Mouse (Mus musculus) testis, postnatal 14 days (tissue): ENCODE results near the gene Gm10801.
"Not testable (repeated sequence)": the region's sequence is repeated elsewhere in the genome, so short reads cannot be mapped to it uniquely, and the experiment has no call there.

Experiments
- DNase-seq: peaks from one replicate; pipeline ENCODE4 v3.0.0; 2021; ENCODE audit warnings: low spot score

The Gm10801 gene

DNA sequence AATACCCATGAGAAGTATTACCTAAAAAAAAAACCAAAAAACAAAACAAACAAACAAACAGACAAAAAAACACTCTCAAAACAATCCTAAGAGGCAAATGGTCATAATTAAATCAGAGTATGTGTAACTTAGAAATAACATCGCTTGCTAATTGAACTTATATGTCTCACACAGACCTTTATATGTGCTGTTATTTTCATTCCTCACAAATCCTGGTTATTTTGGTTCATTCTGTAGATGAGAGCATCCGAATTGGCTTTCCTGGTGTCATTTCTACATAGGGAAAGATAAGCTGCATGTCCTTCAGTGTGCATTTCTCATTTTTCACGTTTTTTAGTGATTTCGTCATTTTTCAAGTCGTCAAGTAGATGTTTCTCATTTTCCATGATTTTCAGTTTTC, at the start of gene Gm10801:
Gene Gm10801, plus strand, starts transcription at position 301 of the 400 bp plus-strand sequence.
- DNase-seq: not testable (repeated sequence)

DNA sequence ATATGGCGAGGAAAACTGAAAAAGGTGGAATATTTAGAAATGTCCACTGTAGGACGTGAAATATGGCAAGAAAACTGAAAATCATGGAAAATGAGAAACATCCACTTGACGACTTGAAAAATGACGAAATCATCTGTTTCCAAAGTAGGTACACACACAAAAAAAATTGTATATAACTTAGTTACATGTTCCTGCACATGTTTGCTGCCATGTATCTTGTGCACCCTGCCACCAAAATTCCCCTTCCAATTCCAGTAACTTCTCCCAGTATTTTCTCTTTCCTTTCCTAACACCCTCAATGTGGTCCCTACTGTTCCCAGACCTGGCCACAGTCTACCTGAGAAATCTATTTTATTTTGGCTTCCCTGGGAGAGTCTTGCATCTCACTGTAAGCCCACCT, 5.2 kb downstream of the Gm10801 start, which contains the start of gene Gm10800:
Gene Gm10800, minus strand, starts transcription at position 101 of the 400 bp plus-strand sequence.
- DNase-seq: not testable (repeated sequence)

DNA sequence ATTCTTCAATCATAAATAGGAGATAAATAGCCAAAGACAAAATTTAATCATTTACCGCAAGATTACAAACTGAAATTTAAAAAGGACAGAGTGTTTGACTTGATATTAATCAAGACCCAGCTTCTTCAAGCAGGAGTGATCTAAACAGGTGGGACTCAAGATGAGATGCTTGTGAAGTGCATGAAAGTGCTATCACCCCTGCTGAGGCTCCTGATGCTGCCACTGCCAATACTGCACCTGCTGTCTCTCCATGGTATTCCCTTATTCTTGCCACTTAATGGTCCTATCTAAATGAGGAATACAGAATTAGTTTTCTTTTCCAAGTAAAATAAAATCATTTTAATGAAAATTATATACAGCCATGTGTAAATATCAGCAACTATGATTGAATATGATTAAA, 35.5 kb downstream of the Gm10801 start:
- DNase-seq: no peak
